Comparison of ENCODE assay signal across 12 mouse cellular contexts in the genomic region with DNA sequence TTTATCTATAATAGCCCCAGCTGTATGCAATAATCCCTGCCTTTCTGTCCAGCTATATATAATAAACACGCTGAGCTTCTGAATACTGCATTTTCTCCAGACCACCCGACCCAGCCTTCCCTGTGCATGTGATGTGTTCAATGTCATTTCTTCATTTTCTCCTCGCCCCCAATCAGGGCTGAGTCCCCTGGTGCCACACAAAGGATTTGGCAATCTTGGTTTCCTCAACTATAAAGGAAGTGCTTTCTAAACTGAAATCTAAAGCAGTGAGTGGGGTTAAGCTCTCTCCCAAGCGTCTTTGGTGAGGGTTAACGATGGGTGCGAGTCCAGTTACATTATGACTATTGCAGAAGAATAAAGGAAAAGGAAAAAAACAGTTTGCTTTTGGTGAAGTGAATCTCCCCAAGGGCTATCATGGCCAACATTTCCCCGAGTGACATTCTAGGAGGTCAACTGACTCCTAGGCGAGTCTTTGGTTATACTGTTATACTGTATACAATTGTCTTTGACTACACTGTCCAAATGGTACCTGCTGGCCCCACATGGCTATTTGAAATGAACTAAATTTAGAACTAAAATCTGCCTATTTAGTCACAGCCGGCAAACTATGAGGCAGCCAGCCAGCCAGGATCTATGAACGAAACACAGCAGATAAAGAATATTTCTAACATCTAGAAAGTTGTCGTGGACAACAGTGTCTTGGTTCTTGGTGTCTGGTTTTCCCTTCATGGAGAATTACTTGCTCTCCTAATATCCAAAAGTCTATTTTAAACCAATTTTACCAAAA.
"Had no signal": no experiment of that assay in that cellular context is flagged by ENCODE, and none has a peak within 500 bp of the region (broad histone marks: within the 10 kb centered on the region; RNA-seq: fewer than 3 reads in every experiment).

No protein-coding gene starts in this region.

- H3K4me3 ChIP-seq: limb, embryonic 13.5 days; midbrain, embryonic 13.5 days; myocyte; neural tube, embryonic 15.5 days had no signal

- H3K4me2 ChIP-seq: limb, embryonic 13.5 days; midbrain, embryonic 13.5 days; neural tube, embryonic 15.5 days had no signal

- H3K27ac ChIP-seq: kidney, postnatal 0 days; limb, embryonic 13.5 days; liver, embryonic 14.5 days; midbrain, embryonic 13.5 days; neural tube, embryonic 15.5 days had no signal

- H3K9ac ChIP-seq: limb, embryonic 13.5 days; liver, embryonic 14.5 days; midbrain, embryonic 13.5 days; neural tube, embryonic 15.5 days had no signal

- H3K27me3 ChIP-seq: midbrain, embryonic 13.5 days; neural tube, embryonic 15.5 days had no signal

- DNase-seq: kidney, postnatal 4 days; left cerebral cortex, postnatal 4 days; lung, adult 18-20 months; lung, postnatal 4 days; right cerebral cortex, adult 18-20 months; right cerebral cortex, postnatal 25 days had no signal

- H3K4me1 ChIP-seq: neural tube, embryonic 15.5 days had no signal

- H3K36me3 ChIP-seq: limb, embryonic 13.5 days; midbrain, embryonic 13.5 days; neural tube, embryonic 15.5 days had no signal

- ATAC-seq: midbrain, embryonic 13.5 days had no signal

- H3K9me3 ChIP-seq: limb, embryonic 13.5 days; midbrain, embryonic 13.5 days; neural tube, embryonic 15.5 days had no signal
